Mouse (Mus musculus): ENCODE results near the gene Cd302.

- no peak for TF ChIP-seq FLI1 (IDR thresholded peaks at IDR 0.05; ENCODE audit: low read length)
- TF ChIP-seq GATA1 (IDR thresholded peaks at IDR 0.05; ENCODE audit: borderline replicate concordance, low read length) = no peak
These were observed 44.4 kb upstream of the Cd302 start for GRCm38 (mm10) chr2:60328641-60329040.
